In genomic region chr10:44702108-44702507, GRCm38 (mm10) we compare ENCODE assay signal across 9 mouse cellular contexts.
DNase-seq lines count a peak whose midpoint lies in the region; ATAC-seq and TF ChIP-seq lines count a peak whose summit lies in the region.
"Had no signal": no experiment of that assay in that cellular context is flagged by ENCODE, and none has a peak within 500 bp of the region (broad histone marks: within the 10 kb centered on the region; RNA-seq: fewer than 3 reads in every experiment).

No protein-coding gene starts in this region.

- no peak overlapping the region for H3K4me3 ChIP-seq in intestine, embryonic 15.5 days (replicated peaks)
- H3K4me3 ChIP-seq in lung, adult 2 months (replicated peaks; ENCODE audit: extremely low read depth, low read depth, low read length) = no peak overlapping the region
- no peak overlapping the region for H3K4me3 ChIP-seq in forebrain, embryonic 11.5 days (ENCODE audit: low read depth, low read length)
- no peak overlapping the region for H3K4me3 ChIP-seq in midbrain, embryonic 11.5 days (ENCODE audit: low read depth, low read length)
- no peak overlapping the region for H3K4me3 ChIP-seq in midbrain, embryonic 13.5 days (replicated peaks)
- H3K4me3 ChIP-seq: midbrain, embryonic 12.5 days had no signal

- 61% methylated on average over 5 of the region's 5 CpGs for WGBS in intestine, embryonic 15.5 days
- 47% methylated on average over 5 of the region's 5 CpGs for WGBS in lung, adult 2 months
- 88% methylated on average over 5 of the region's 5 CpGs for WGBS in forebrain, embryonic 11.5 days
- WGBS in midbrain, embryonic 11.5 days = 83% methylated on average over 5 of the region's 5 CpGs
- WGBS in midbrain, embryonic 13.5 days = 85% methylated on average over 5 of the region's 5 CpGs

- ATAC-seq in intestine, embryonic 15.5 days = peak; percentile 91
- no peak for ATAC-seq in forebrain, embryonic 11.5 days (replicated peaks; ENCODE audit: low FRiP score)
- ATAC-seq in midbrain, embryonic 11.5 days (ENCODE audit: low FRiP score) = no peak
- no peak for ATAC-seq in midbrain, embryonic 13.5 days

- DNase-seq in gastrocnemius, postnatal 14 days = peak; percentile 5
- DNase-seq in gastrocnemius, postnatal 4 days (ENCODE audit: low spot score in 2 of 2) = no peak
- DNase-seq in 416B (ENCODE audit: low read depth) = peak; percentile 94
- peak; percentile 26 for DNase-seq in lung, adult 2 months
- no peak for DNase-seq in forebrain, embryonic 11.5 days (ENCODE audit: low spot score)
- DNase-seq in midbrain, embryonic 11.5 days (ENCODE audit: low spot score, missing footprints) = no peak

- H3K27me3 ChIP-seq in intestine, embryonic 15.5 days (replicated peaks) = no peaks in the 10 kb centered on the region
- H3K27me3 ChIP-seq in forebrain, embryonic 11.5 days (ENCODE audit: control insufficient read depth, insufficient read depth, low read length) = no peaks in the 10 kb centered on the region
- H3K27me3 ChIP-seq in midbrain, embryonic 11.5 days (ENCODE audit: control insufficient read depth, insufficient read depth, low read length) = no peaks in the 10 kb centered on the region
- no peaks in the 10 kb centered on the region for H3K27me3 ChIP-seq in midbrain, embryonic 13.5 days
- H3K27me3 ChIP-seq: midbrain, embryonic 12.5 days had no signal

- no peak for TF ChIP-seq POLR2A in lung, adult 2 months (IDR thresholded peaks at IDR 0.05; ENCODE audit: borderline replicate concordance, extremely low read depth, low read depth, low read length)

- no peaks in the 10 kb centered on the region for H3K9me3 ChIP-seq in intestine, embryonic 15.5 days
- no peaks in the 10 kb centered on the region for H3K9me3 ChIP-seq in forebrain, embryonic 11.5 days (ENCODE audit: control insufficient read depth, low read length)
- H3K9me3 ChIP-seq in midbrain, embryonic 11.5 days (ENCODE audit: control insufficient read depth, low read length) = no peaks in the 10 kb centered on the region
- no peaks in the 10 kb centered on the region for H3K9me3 ChIP-seq in midbrain, embryonic 13.5 days
- H3K9me3 ChIP-seq: midbrain, embryonic 12.5 days had no signal

- no peak for TF ChIP-seq CTCF in lung, adult 2 months (IDR thresholded peaks at IDR 0.05; ENCODE audit: insufficient read depth, low read length)

- no peak overlapping the region for H3K4me2 ChIP-seq in intestine, embryonic 15.5 days (replicated peaks)
- H3K4me2 ChIP-seq in forebrain, embryonic 11.5 days (ENCODE audit: low read depth, low read length, severe bottlenecking) = no peak overlapping the region
- no peak overlapping the region for H3K4me2 ChIP-seq in midbrain, embryonic 11.5 days
- no peak overlapping the region for H3K4me2 ChIP-seq in midbrain, embryonic 13.5 days (replicated peaks)
- H3K4me2 ChIP-seq: midbrain, embryonic 12.5 days had no signal

- intact Hi-C loops in gastrocnemius, postnatal 14 days (cut with DNase I; ENCODE audit: low total_unique reads) = no loop called here

- H3K9ac ChIP-seq in intestine, embryonic 15.5 days = no peak overlapping the region
- no peak overlapping the region for H3K9ac ChIP-seq in forebrain, embryonic 11.5 days (ENCODE audit: low read length)
- H3K9ac ChIP-seq in midbrain, embryonic 11.5 days (ENCODE audit: low read length) = no peak overlapping the region
- H3K9ac ChIP-seq in midbrain, embryonic 13.5 days (replicated peaks) = no peak overlapping the region
- H3K9ac ChIP-seq: midbrain, embryonic 12.5 days had no signal

- H3K36me3 ChIP-seq in intestine, embryonic 15.5 days = no peaks in the 10 kb centered on the region
- no peaks in the 10 kb centered on the region for H3K36me3 ChIP-seq in forebrain, embryonic 11.5 days (ENCODE audit: control insufficient read depth, insufficient read depth, low read length)
- no peaks in the 10 kb centered on the region for H3K36me3 ChIP-seq in midbrain, embryonic 11.5 days (ENCODE audit: control insufficient read depth, insufficient read depth, low read length)
- no peaks in the 10 kb centered on the region for H3K36me3 ChIP-seq in midbrain, embryonic 13.5 days
- H3K36me3 ChIP-seq: midbrain, embryonic 12.5 days had no signal

- H3K4me1 ChIP-seq in intestine, embryonic 15.5 days (replicated peaks) = no peaks in the 10 kb centered on the region
- 0 out of 2 replicates have a peak, but pooled peaks cover 2% of the 10 kb centered on the region for H3K4me1 ChIP-seq in lung, adult 2 months (ENCODE audit: control insufficient read depth, insufficient read depth, low read length)
- H3K4me1 ChIP-seq in forebrain, embryonic 11.5 days (replicated peaks; ENCODE audit: control insufficient read depth, insufficient read depth, low read length) = no peaks in the 10 kb centered on the region
- H3K4me1 ChIP-seq in midbrain, embryonic 11.5 days (ENCODE audit: control insufficient read depth, insufficient read depth, low read length) = no peaks in the 10 kb centered on the region
- no peaks in the 10 kb centered on the region for H3K4me1 ChIP-seq in midbrain, embryonic 13.5 days (replicated peaks)
- H3K4me1 ChIP-seq: midbrain, embryonic 12.5 days had no signal

- no peak overlapping the region for H3K27ac ChIP-seq in intestine, embryonic 15.5 days
- H3K27ac ChIP-seq in forebrain, embryonic 11.5 days (ENCODE audit: low read depth, low read length) = no peak overlapping the region
- no peak overlapping the region for H3K27ac ChIP-seq in midbrain, embryonic 11.5 days (ENCODE audit: low read depth, low read length)
- H3K27ac ChIP-seq in midbrain, embryonic 13.5 days = no peak overlapping the region
- H3K27ac ChIP-seq: midbrain, embryonic 12.5 days had no signal

Comparison
In these comparisons a context has a peak if more than half of its experiments do, and no peak if none do; other contexts are left out.
1. DNase-seq: peak in gastrocnemius, postnatal 14 days (single experiment), 416B (single experiment) and lung, adult 2 months (single experiment); none in gastrocnemius, postnatal 4 days (0 of 2), forebrain, embryonic 11.5 days (single experiment) and midbrain, embryonic 11.5 days (single experiment).